Mouse (Mus musculus) naive thymus-derived CD4-positive, alpha-beta T cell, adult 2 months (primary cell): ENCODE results near the gene Exosc9.
A peak's percentile ranks its signal among the peaks of the same experiment; 100 is the strongest.

Source experiments
- DNase-seq: peaks from one replicate; pipeline ENCODE4 v3.0.0-alpha.2; 2011; ENCODE audit warnings: low read depth

Gene Exosc9

GRCm38 (mm10) chr3:36552406-36553047, at the start of gene Exosc9:
Exosc9 (plus strand) TSS chr3:36552606.
- DNase-seq: peak; percentile 91

- no peak for DNase-seq
Observed at GRCm38 (mm10) chr3:36505306-36505705, 47.1 kb upstream of the Exosc9 start.

- DNase-seq: no peak
Observed at GRCm38 (mm10) chr3:36505809-36506735, 46.3 kb upstream of the Exosc9 start.

- DNase-seq: no peak
Observed at GRCm38 (mm10) chr3:36511491-36511890, 40.9 kb upstream of the Exosc9 start.

GRCm38 (mm10) chr3:36516196-36516595, 36.2 kb upstream of the Exosc9 start:
- no peak for DNase-seq

GRCm38 (mm10) chr3:36521073-36522060, 31.0 kb upstream of the Exosc9 start, which contains the start of gene Gm11549:
Gm11549 (minus strand) TSS chr3:36521813.
- DNase-seq: no peak

GRCm38 (mm10) chr3:36522137-36522536, 30.3 kb upstream of the Exosc9 start:
- no peak for DNase-seq

GRCm38 (mm10) chr3:36524466-36524865, 27.9 kb upstream of the Exosc9 start:
- no peak for DNase-seq

- no peak for DNase-seq
Observed at GRCm38 (mm10) chr3:36530345-36530744, 22.1 kb upstream of the Exosc9 start.

- DNase-seq: no peak
Observed at GRCm38 (mm10) chr3:36530781-36531180, 21.6 kb upstream of the Exosc9 start.

- no peak for DNase-seq
Observed at GRCm38 (mm10) chr3:36531242-36531641, 21.2 kb upstream of the Exosc9 start.

- no peak for DNase-seq
Observed at GRCm38 (mm10) chr3:36531979-36532542, 20.3 kb upstream of the Exosc9 start.

- DNase-seq: no peak
Observed at GRCm38 (mm10) chr3:36532738-36533137, 19.7 kb upstream of the Exosc9 start.

- DNase-seq: no peak
Observed at GRCm38 (mm10) chr3:36533201-36533672, 19.2 kb upstream of the Exosc9 start.

- no peak for DNase-seq
Observed at GRCm38 (mm10) chr3:36536041-36536440, 16.4 kb upstream of the Exosc9 start.

GRCm38 (mm10) chr3:36537701-36538470, 14.5 kb upstream of the Exosc9 start:
- DNase-seq: no peak

- DNase-seq: no peak
Observed at GRCm38 (mm10) chr3:36540756-36541155, 11.7 kb upstream of the Exosc9 start.

- DNase-seq: no peak
Observed at GRCm38 (mm10) chr3:36541399-36541798, 11.0 kb upstream of the Exosc9 start.

GRCm38 (mm10) chr3:36544961-36545360, 7.4 kb upstream of the Exosc9 start:
- DNase-seq: no peak

- DNase-seq: peak; percentile 9
Observed at GRCm38 (mm10) chr3:36551343-36551742, 1.1 kb upstream of the Exosc9 start.
